Mouse (Mus musculus) forebrain, embryonic 10.5 days (tissue): ENCODE results near the gene Iqcd. TPM values are rescaled to one million over a fixed set of nuclear protein-coding genes. Genes with fewer than 3 reads are reported as not detected.
A peak's percentile ranks its signal among the peaks of the same experiment; 100 is the strongest.

Source experiments
- DNase-seq: peaks from one replicate; pipeline ENCODE4 v3.0.0-alpha.2; 2017; ENCODE audit warnings: low spot score; ENCODE audit errors: extremely low spot score
- H3K27ac ChIP-seq: fragments of 300-500 bp; sonication (generic); 2 replicates; pipeline ENCODE4 v1.5.1; 2016; ENCODE audit warnings: mild to moderate bottlenecking
- H3K27me3 ChIP-seq: fragments of 300-500 bp; sonication (generic); 2 replicates; pipeline ENCODE4 v1.6.1; 2016; ENCODE audit warnings: mild to moderate bottlenecking; ENCODE audit not compliant: poor library complexity, severe bottlenecking
- H3K36me3 ChIP-seq: fragments of 300-500 bp; sonication (generic); replicated peaks from 2 replicates; pipeline ENCODE4 v1.6.1; 2016; ENCODE audit warnings: mild to moderate bottlenecking, moderate library complexity
- H3K4me1 ChIP-seq: fragments of 300-500 bp; sonication (generic); 2 replicates; pipeline ENCODE4 v1.6.1; 2016
- H3K4me3 ChIP-seq: fragments of 300-500 bp; sonication (generic); 2 replicates; pipeline ENCODE4 v1.5.1; 2016; ENCODE audit warnings: mild to moderate bottlenecking, moderate library complexity
- H3K9me3 ChIP-seq: fragments of 300-500 bp; sonication (generic); 2 replicates; pipeline ENCODE4 v1.6.1; 2016; ENCODE audit warnings: mild to moderate bottlenecking, moderate library complexity
- WGBS: fragments of 180-500 bp; shearing (Covaris S2); methylation state at CpG from one replicate; pipeline ENCODE4 v1.1.7; 2016; 5-methylcytosine and 5-hydroxymethylcytosine counted together
- polyA plus RNA-seq: library from polyadenylated mRNA; unstranded; fragments of >200 nt; fragmentation: Nextera tagmentation; extraction: Ambion mirVana; gene quantifications from 2 replicates; pipeline ENCODE4 v1.2.1, GENCODE M21; 2016

The Iqcd gene
- polyA plus RNA-seq, 1 experiment from 2014 or later = 0.84 TPM

DNA sequence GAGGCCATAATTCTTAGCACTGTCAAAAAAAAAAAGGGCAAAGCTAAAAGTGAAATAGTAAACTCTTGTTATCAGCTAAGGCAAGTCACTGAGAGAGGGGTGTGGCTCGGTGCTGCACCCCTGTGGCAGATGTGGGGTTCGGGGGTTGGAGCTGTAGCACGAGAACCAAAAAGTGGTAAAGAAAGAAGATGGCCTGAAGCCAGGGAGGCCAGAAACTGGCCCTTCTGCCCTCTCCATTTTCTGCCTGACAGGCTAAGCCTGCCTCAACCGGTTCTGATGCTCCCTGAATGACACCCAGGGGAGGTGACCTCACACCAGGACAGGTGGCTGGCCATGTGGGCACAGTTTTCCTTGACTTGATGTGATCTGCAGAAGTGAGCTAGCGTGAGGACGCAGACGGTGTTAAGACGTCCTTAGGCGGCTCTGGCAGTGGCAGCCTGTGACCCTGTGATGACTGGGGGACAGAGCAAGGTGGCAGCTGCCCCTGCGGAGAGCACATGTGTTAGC lies 10.8 kb upstream of the Iqcd start:
- Histone ChIP-seq H3K9me3 (no peaks in the 10 kb centered on the region), H3K27me3 (no peaks in the 10 kb centered on the region), H3K36me3 (peaks cover 21% of the 10 kb centered on the region), H3K4me3 (no peak overlapping the region), H3K27ac (peak overlapping the region; percentile 31; the same call in 1 of the 2 replicates), H3K4me1 (peaks cover 41% of the 10 kb centered on the region)
- 70% methylated on average over 10 of the region's 10 CpGs for WGBS
- DNase-seq = no peak

DNA sequence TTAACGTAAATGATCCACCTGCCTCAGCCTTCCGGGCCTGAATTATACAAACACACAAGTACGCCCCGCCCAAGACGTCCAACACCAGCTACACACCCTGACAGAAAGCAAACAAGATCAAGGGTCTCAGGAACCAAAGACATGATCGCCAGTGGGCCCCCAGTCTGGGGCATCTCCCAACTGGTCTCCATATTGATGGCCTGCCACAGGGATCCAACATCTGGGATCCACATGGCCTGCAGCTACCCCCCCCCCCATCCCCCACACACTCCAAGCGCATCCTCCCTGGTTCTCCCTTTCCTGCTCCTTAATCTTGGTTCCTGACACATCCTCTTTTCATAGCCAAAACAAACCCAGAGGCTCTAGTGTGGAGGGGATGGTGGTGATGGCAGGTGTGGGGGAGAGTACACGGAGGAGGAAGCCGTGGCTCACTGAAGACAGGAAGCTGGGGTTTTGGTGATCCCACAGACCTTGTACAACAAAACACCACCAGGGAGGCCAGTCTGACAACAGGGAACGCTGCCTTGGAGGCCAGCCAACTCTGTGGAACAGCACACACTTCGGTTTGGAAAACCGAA lies 10.2 kb upstream of the Iqcd start:
- H3K4me1 ChIP-seq = peaks cover 41% of the 10 kb centered on the region
- H3K9me3 ChIP-seq = no peaks in the 10 kb centered on the region
- no peak for DNase-seq
- peaks cover 27% of the 10 kb centered on the region for H3K36me3 ChIP-seq
- H3K27ac ChIP-seq = peak overlapping the region; percentile 31
- H3K27me3 ChIP-seq = no peaks in the 10 kb centered on the region
- H3K4me3 ChIP-seq = no peak overlapping the region
- 72% methylated on average over 12 of the region's 12 CpGs for WGBS

DNA sequence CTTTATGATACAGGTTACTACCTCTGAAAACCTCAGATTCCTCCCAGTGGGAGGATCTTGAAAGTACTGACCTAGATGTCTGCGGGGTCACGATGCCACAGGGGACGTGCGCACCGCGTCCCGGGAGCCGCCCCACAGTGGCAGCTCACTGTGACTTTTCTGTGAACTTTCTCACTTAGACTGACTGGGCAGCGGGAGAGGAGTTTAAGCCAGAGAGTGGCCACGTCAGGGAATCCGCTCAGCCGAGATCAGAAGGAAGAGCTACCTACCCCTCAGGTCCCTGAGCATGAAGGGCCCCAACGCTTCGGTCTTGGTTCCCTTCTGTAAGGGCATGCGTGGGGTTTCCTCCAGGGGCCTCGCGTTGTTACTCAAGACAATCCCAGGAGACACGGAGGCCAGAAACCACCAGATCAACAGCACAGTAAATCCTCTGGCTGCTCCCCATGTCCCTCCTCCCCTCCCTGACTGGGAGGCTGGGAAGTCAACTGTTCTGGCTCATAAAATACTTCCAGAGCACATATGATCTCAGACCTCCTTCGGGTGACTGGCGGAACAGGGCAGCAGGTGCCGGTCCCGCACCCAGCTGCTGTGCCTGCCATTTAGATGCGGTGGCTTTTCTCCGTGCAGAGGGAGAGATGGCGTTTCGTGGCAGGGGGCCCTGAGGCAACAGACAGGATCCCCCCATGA lies 9.5 kb upstream of the Iqcd start:
- no peak for DNase-seq
- Histone ChIP-seq H3K36me3 (peaks cover 35% of the 10 kb centered on the region), H3K4me3 (no peak overlapping the region), H3K4me1 (peaks cover 40% of the 10 kb centered on the region), H3K27ac (peak overlapping the region; percentile 31), H3K9me3 (no peaks in the 10 kb centered on the region), H3K27me3 (no peaks in the 10 kb centered on the region)
- WGBS = 77% methylated on average over 26 of the region's 26 CpGs

DNA sequence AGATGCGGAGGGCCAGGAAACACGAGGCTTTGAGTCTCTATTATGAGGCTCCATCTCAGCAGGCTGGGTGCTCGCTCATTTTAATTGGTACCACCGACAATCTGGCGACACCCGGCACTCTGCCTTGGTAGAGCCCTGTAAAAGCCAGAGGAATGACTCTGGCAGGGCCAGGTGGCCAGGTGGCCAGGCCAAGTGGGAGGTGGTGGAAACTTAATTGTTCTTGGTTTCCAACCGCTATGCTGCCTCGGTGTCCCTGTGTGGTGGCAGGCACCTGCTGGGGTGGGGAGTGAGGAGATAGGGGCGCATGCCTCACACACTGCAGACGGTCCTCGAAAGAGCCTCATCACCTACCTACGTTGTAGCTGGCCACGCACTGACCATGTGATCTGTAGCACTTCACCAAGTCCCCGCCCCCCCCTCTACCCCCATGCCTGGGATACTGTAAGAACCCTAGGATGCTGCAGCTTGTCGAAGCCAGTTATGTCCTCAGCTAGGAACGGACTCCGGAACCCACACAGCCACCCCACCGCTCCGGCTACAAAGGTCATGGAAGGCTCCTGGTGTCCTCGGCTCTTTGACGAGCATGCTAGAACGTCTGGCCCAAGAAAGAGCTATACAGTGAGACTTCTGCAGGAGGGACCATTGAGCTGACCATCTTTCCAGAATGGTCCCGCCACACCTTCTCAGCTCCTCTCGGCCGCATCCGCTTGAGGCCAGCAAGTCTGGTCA lies 8.8 kb upstream of the Iqcd start:
- peaks cover 40% of the 10 kb centered on the region for H3K4me1 ChIP-seq
- H3K9me3 ChIP-seq = no peaks in the 10 kb centered on the region
- peaks cover 42% of the 10 kb centered on the region for H3K36me3 ChIP-seq
- peak overlapping the region; percentile 31; the same call in 1 of the 2 replicates for H3K27ac ChIP-seq
- 94% methylated on average over 26 of the region's 26 CpGs for WGBS
- no peak for DNase-seq
- H3K27me3 ChIP-seq = no peaks in the 10 kb centered on the region
- H3K4me3 ChIP-seq = no peak overlapping the region

DNA sequence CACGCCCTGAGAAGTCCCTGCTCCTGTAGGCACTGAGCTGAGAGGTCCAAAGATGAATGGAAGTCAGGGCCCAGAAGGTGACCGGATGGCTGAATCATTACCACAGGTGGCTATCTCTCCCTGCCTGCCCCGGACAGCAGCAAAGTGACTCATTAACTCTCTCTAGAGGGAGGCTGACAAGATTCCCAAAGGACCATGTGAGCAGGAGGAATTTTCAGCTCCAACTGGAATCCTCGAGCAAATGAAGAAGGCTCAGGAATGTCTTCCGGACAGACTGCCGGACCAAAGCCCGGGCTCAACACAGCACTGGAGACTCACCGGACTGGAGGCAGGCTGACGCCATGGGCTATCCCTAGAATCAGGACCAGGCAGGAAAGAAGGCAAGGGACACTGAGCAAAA lies 6.8 kb upstream of the Iqcd start:
- peaks cover 48% of the 10 kb centered on the region for H3K4me1 ChIP-seq
- WGBS = 93% methylated on average over 9 of the region's 9 CpGs
- DNase-seq = no peak
- no peak overlapping the region for H3K27ac ChIP-seq
- no peak overlapping the region for H3K4me3 ChIP-seq
- H3K9me3 ChIP-seq = no peaks in the 10 kb centered on the region
- no peaks in the 10 kb centered on the region for H3K27me3 ChIP-seq
- peaks cover 42% of the 10 kb centered on the region for H3K36me3 ChIP-seq

DNA sequence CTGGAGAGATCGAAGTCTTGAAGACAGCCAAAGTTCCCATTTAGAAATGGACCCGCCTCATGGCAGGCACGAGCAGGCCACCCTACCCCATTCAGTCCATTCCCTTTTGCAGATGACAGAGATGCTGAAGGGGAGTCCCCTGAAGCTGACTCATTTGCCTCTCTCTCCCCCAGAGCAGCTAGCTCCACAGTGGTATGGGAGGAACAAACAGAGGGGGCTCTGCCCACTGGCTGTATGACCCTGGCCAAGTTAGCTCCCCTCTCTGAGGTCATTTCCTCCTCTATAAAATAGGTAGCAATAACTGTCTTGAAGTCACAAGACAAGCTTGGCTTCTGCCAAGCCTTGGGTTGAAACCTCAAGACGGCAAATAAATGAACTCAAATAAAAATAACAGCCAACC lies 5.3 kb upstream of the Iqcd start:
- Histone ChIP-seq H3K4me1 (peaks cover 54% of the 10 kb centered on the region), H3K4me3 (no peak overlapping the region)
- WGBS = 95% methylated on average over 4 of the region's 4 CpGs

DNA sequence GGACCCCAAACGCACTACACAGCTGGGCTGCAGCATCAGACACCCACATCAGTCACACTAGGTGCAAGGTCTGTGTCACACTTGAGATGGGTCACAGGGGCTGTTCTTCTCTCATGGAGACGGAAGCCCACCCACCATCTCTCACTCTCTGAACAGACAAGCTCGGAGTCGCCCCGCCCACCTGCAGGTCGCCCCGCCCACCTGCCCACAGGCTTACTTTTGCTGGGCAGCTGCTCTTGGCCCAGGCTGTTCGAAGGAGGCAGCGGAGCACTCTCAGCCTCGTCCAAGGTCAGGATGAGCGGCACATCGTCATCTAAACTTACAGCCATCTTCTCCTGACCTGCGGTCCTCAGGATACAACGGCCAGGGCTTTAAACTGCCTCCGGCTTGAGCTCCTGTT lies 3.8 kb upstream of the Iqcd start:
- Histone ChIP-seq H3K27me3 (peaks cover 6% of the 10 kb centered on the region; the same call in 1 of the 2 replicates), H3K4me3 (no peak overlapping the region), H3K9me3 (no peaks in the 10 kb centered on the region), H3K36me3 (peaks cover 40% of the 10 kb centered on the region), H3K27ac (no peak overlapping the region), H3K4me1 (peaks cover 46% of the 10 kb centered on the region)
- no peak for DNase-seq
- WGBS = 36% methylated on average over 15 of the region's 15 CpGs

More for the DNA sequence above, 5.3 kb upstream of the Iqcd start:
- Histone ChIP-seq H3K36me3 (peaks cover 42% of the 10 kb centered on the region), H3K9me3 (no peaks in the 10 kb centered on the region), H3K27me3 (peaks cover 6% of the 10 kb centered on the region; the same call in 1 of the 2 replicates), H3K27ac (no peak overlapping the region)
- no peak for DNase-seq

DNA sequence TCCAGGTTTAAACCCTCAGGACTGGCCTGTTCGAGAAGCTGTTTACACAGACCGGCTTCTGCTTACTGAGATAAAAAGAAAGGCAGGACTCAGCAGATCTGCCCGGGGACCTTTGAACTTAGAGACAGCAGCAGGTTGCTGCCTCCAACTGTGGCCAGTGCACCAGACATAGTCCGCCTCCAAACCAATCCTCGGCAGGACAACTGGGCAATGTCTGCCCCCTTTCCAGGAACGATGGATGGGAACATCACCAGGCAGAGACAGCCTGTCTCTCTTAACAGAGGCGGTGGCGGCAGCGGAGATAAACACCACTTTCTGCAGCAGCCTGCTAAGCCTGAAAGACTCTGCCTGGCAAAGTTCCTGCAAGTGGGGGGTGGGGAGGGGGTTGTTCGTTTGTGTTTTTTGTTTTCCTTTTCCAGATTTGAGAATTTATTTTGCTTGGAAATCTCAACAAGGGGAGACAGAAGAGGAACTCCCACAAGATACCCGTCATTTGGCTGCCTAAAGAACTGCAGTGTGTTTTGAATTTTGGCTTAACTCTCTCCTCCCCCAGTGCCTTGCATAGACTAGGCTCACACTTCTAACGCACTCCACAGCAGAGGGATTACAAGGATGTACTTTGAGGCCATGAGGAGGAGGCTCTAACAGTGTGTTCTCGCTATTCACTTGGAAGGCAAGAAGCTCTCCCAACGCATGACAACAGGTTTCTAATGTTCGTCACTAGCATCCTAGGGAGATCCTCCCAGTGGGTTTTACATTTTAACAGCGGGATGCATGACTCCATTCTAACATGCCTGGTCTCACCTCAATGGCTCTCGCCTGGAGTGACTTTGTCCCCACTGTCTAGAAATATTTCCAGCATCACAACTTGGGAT lies 1.8 kb upstream of the Iqcd start:
- H3K36me3 ChIP-seq = peaks cover 27% of the 10 kb centered on the region
- peaks cover 6% of the 10 kb centered on the region; the same call in 1 of the 2 replicates for H3K27me3 ChIP-seq
- peak overlapping the region; percentile 81 for H3K4me3 ChIP-seq
- WGBS = 14% methylated on average over 17 of the region's 17 CpGs
- 0 out of 2 replicates have a peak, but pooled peaks cover 3% of the 10 kb centered on the region for H3K9me3 ChIP-seq
- no peak for DNase-seq
- H3K4me1 ChIP-seq = peaks cover 44% of the 10 kb centered on the region
- peak overlapping the region; percentile 89; the same call in 1 of the 2 replicates for H3K27ac ChIP-seq

DNA sequence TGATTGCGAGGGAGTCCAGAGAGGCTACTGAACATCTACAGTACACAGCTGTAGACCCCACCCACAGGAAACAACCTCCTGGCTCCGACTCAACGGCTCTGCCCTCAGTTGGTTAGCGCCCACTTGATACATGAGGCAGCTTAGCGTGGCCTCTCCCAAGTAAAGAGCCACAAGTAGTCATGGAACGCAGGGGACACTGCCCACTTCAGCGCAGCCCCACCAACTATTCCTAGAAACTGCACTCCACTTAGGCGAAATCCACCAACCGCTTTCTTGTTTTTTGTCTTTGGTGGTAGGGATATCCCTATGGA lies 1.2 kb upstream of the Iqcd start:
- WGBS = 37% methylated on average over 9 of the region's 9 CpGs
- H3K9me3 ChIP-seq = 0 out of 2 replicates have a peak, but pooled peaks cover 3% of the 10 kb centered on the region
- peaks cover 44% of the 10 kb centered on the region for H3K4me1 ChIP-seq
- H3K27ac ChIP-seq = peak overlapping the region; percentile 89
- peaks cover 6% of the 10 kb centered on the region; the same call in 1 of the 2 replicates for H3K27me3 ChIP-seq
- no peak for DNase-seq
- H3K4me3 ChIP-seq = peak overlapping the region; percentile 81
- peaks cover 24% of the 10 kb centered on the region for H3K36me3 ChIP-seq

DNA sequence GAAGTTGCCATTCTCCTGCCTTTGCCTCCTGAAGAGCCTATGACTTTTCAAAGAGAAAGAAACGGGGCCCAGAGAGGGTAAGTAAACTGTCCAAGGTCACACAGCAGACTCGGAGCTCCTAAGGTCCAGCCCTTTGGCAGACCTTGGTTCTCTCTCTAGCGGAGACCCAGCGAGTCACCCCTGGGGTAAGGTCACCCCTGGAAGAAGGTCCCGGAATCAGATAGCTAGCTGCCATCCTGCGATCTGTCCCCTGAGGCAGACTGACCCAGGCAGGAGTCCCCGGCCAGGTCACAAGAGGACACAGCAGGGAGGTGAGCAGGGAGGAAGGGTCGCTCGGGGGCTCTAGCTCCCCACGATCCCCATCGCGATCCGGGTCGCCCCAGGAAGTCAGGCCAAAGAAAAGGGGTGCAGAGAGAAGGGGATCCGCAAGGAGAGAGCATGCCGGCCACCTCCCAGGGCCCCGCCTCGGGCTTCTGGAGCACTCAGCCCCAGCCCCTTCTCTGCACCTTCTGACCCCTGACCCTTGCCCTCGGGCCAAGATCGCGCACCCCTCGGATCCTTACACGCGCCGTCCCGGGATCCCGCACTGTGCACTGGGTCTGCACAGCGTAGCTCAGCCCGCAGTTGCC lies 762 bp upstream of the Iqcd start:
- H3K9me3 ChIP-seq = 0 out of 2 replicates have a peak, but pooled peaks cover 3% of the 10 kb centered on the region
- H3K4me1 ChIP-seq = peaks cover 44% of the 10 kb centered on the region
- peak; percentile 31 for DNase-seq
- 2% methylated on average over 28 of the region's 29 CpGs for WGBS
- H3K27me3 ChIP-seq = peaks cover 6% of the 10 kb centered on the region; the same call in 1 of the 2 replicates
- H3K36me3 ChIP-seq = peaks cover 20% of the 10 kb centered on the region
- H3K4me3 ChIP-seq = peak overlapping the region; percentile 81
- peak overlapping the region; percentile 89 for H3K27ac ChIP-seq

DNA sequence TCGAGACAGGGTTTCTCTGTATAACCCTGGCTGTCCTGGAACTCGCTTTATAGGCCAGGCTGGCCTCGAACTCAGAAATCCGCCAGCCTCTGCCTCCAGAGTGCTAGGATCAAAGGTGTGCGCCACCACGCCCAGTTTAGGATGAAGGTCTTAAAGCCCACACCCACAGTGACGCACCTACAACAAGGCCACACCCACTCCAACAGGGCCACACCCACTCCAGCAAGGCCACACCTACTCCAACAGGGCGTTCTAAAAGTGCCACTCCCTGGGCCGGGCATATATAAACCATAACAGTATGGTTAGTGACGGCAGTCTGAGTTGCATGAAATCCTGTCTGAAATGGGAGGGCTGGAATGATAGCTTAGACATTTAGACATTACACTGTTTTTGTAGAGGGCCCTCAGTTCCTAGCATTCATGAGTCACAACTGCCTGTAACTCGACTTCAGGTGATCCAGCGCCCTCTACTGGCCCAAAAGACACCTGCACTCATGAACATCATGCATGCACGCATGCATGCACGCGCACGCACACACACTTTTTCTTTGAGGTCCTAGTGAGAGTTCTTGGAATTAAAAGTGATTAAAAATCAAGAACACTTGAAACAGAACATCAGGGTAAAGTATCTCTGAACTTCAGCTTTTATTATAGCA lies 1.7 kb downstream of the Iqcd start:
- H3K4me3 ChIP-seq = no peak overlapping the region
- no peaks in the 10 kb centered on the region for H3K36me3 ChIP-seq
- H3K27ac ChIP-seq = no peak overlapping the region
- peaks cover 34% of the 10 kb centered on the region for H3K4me1 ChIP-seq
- 76% methylated on average over 16 of the region's 16 CpGs for WGBS
- 0 out of 2 replicates have a peak, but pooled peaks cover 3% of the 10 kb centered on the region for H3K9me3 ChIP-seq
- DNase-seq = no peak
- peaks cover 6% of the 10 kb centered on the region; the same call in 1 of the 2 replicates for H3K27me3 ChIP-seq
